Mouse (Mus musculus) left cerebral cortex, postnatal 4 days (tissue): ENCODE measurements around the gene Sox21. TPM values are rescaled to one million over a fixed set of nuclear protein-coding genes. Genes with fewer than 3 reads are reported as not detected.
A peak's percentile ranks its signal among the peaks of the same experiment; 100 is the strongest.

Experiments
- DNase-seq: peaks from one replicate; pipeline ENCODE4 v3.0.0-alpha.2; 2022
- intact Hi-C: fragments of 180-260 bp; cut with DNase I; formaldehyde crosslinking; loops from one replicate; pipeline ENCODE4 v1.15.1; 2025
- total RNA-seq, 2 experiments: library from RNA; stranded (reverse); gene quantifications; 2 replicates each; pipeline ENCODE4 v1.2.3; 2021

The Sox21 gene
- total RNA-seq, 2 experiments from 2014 or later = 10.8 to 11.7 TPM

GRCm38 (mm10) chr14:118226471-118227155, 10.2 kb downstream of the Sox21 start:
- intact Hi-C loops = no loop called here
- no peak for DNase-seq

- peak; percentile 37 for DNase-seq
- intact Hi-C loops = no loop called here
Observed at GRCm38 (mm10) chr14:118225911-118226310, 10.9 kb downstream of the Sox21 start.

- no peak for DNase-seq
- intact Hi-C loops = no loop called here
Observed at GRCm38 (mm10) chr14:118225061-118225743, 11.6 kb downstream of the Sox21 start.

- no peak for DNase-seq
- intact Hi-C loops = no loop called here
Observed at GRCm38 (mm10) chr14:118220885-118221284, 15.9 kb downstream of the Sox21 start.

- no peak for DNase-seq
- intact Hi-C loops = no loop called here
Observed at GRCm38 (mm10) chr14:118216826-118217225, 20.0 kb downstream of the Sox21 start.

- DNase-seq = no peak
- intact Hi-C loops = loop anchor here (5.0 kb wide), 1 partner anchor 380 kb away; no protein-coding TSS in a partner anchor
Observed at GRCm38 (mm10) chr14:118212188-118212804, 24.5 kb downstream of the Sox21 start.

- peak; percentile 49 for DNase-seq
- intact Hi-C loops = loop anchor here (5.0 kb wide), 1 partner anchor 383 kb away; no protein-coding TSS in a partner anchor
Observed at GRCm38 (mm10) chr14:118209642-118210041, 27.2 kb downstream of the Sox21 start.

- intact Hi-C loops = no loop called here
- DNase-seq = no peak
Observed at GRCm38 (mm10) chr14:118207347-118207746, 29.5 kb downstream of the Sox21 start.

- intact Hi-C loops = no loop called here
- no peak for DNase-seq
Observed at GRCm38 (mm10) chr14:118203031-118203430, 33.8 kb downstream of the Sox21 start.

- intact Hi-C loops = no loop called here
Observed at GRCm38 (mm10) chr14:118202006-118202405, 34.8 kb downstream of the Sox21 start.

GRCm38 (mm10) chr14:118200731-118201130, 36.1 kb downstream of the Sox21 start:
- intact Hi-C loops = no loop called here
- DNase-seq = no peak

More at GRCm38 (mm10) chr14:118202006-118202405, 34.8 kb downstream of the Sox21 start:
- DNase-seq = no peak

- no peak for DNase-seq
- intact Hi-C loops = no loop called here
Observed at GRCm38 (mm10) chr14:118197063-118197462, 39.8 kb downstream of the Sox21 start.

GRCm38 (mm10) chr14:118194219-118194914, 42.5 kb downstream of the Sox21 start:
- intact Hi-C loops = no loop called here

GRCm38 (mm10) chr14:118193663-118194062, 43.2 kb downstream of the Sox21 start:
- no peak for DNase-seq
- intact Hi-C loops = no loop called here

More at GRCm38 (mm10) chr14:118194219-118194914, 42.5 kb downstream of the Sox21 start:
- DNase-seq = no peak

- intact Hi-C loops = no loop called here
- DNase-seq = no peak
Observed at GRCm38 (mm10) chr14:118193001-118193628, 43.7 kb downstream of the Sox21 start.

- intact Hi-C loops = no loop called here
- DNase-seq = peak; percentile 67
Observed at GRCm38 (mm10) chr14:118191442-118191841, 45.4 kb downstream of the Sox21 start.
